Mouse (Mus musculus) hematopoietic stem cell, adult 5-6 weeks (primary cell): ENCODE results near the gene Fibp. TPM values are rescaled to one million over a fixed set of nuclear protein-coding genes. Genes with fewer than 3 reads are reported as not detected.
"Not testable (repeated sequence)": the region's sequence is repeated elsewhere in the genome, so short reads cannot be mapped to it uniquely, and the experiment has no call there.

Experiments
- ATAC-seq, 2 experiments: fragments of 125-278 bp in 1 of 2; replicated peaks in 1 of 2; 2 replicates each; pipeline ENCODE4 v1.8.0; 2016 to 2017; ENCODE audit warnings: inconsistent platforms in 2 of 2, mild to moderate bottlenecking in 2 of 2, moderate number of reproducible peaks in 2 of 2, low read depth in 1 of 2, moderate TSS enrichment in 1 of 2; ENCODE audit not compliant: low FRiP score in 2 of 2, poor library complexity in 2 of 2, severe bottlenecking in 2 of 2, insufficient read depth in 1 of 2, low TSS enrichment in 1 of 2
- total RNA-seq: library from RNA; stranded (forward); fragments of 172-1452, 232-1000 nt; gene quantifications from 2 replicates; pipeline ENCODE4 v1.2.3, GENCODE M21; 2017

The Fibp gene
- total RNA-seq, 1 experiment from 2014 or later = 159 TPM

DNA sequence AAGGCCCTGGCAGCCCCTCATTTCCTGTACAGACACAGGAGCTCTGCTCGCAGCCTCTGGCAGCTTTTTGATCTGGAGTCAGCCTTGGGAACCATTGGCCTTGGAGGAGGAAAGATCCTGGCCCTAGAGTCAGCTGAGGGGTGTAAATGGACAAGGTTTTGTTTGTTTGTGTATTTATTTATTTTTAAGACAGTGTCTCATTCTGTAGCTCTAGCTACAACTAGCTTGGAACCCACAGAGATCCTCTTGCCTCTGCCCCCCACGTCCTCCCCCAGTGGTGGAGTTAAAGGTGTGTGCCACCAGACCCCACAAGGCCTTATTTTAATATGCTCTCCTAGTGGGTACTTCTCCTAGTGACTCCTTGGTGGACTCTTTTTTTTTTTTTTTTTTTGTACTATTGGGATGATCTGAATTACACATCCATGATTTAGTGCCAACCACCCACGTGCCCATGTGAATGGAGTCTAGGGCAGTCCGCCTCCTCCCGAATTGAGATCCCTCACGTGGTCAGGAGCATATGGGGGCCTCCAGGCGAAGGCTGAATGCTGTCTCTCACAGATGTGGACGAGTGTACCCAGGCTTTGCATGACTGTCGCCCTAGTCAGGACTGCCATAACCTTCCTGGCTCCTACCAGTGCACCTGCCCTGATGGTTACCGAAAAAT, 16.7 kb downstream of the Fibp start:
- no peak for ATAC-seq

DNA sequence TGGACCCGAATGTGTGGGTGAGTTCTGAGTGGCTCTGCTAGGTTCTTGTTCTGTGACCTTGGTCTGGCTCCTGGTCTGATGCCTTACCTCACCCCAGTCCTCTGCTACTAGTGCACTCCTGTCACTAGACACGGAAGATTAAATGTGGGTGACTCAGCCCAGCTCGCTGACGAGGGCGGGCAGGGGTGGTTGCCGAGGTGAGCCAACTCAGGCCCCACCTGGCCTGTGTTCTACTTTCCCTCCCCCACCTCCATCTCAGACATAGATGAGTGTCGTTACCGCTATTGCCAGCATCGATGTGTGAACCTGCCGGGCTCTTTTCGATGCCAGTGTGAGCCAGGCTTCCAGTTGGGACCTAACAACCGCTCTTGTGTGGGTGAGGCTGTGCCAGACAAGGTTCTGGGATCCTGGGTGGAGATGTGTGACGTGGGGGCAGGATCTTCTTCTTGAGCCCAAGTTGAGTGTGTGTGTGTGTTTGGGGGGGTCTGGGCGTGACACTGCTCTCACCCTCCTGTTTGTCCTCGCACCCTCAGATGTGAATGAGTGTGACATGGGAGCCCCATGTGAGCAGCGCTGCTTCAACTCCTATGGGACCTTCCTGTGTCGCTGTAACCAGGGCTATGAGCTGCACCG, 17.4 kb downstream of the Fibp start:
- no peak for ATAC-seq

DNA sequence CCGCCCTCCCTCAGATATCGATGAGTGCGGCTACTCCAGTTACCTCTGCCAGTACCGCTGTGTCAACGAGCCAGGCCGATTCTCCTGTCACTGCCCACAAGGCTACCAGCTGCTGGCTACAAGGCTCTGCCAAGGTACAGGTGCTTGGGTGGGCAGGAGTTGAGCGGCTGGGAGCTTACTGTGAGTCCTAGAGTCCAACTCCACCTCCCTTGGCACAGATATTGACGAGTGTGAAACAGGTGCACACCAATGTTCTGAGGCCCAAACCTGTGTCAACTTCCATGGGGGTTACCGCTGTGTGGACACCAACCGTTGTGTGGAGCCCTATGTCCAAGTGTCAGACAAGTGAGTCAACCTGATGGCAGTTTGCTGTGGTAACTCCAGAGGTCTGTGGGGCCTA, 19.6 kb downstream of the Fibp start:
- ATAC-seq = no peak

DNA sequence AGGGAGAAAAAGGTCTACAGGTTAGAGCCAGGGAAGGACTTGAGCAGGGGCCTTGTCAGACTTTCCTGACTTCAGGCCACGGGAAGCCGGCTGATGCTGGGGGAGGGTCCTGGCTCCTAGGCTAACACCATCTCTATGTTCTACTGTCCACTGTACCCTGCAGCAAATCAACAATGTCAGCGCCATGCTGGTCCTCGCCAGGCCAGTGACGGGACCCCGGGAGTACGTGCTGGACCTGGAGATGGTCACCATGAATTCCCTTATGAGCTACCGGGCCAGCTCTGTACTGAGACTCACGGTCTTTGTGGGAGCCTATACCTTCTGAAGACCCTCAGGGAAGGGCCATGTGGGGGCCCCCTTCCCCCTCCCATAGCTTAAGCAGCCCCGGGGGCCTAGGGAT, 21.0 kb downstream of the Fibp start:
- ATAC-seq = no peak

DNA sequence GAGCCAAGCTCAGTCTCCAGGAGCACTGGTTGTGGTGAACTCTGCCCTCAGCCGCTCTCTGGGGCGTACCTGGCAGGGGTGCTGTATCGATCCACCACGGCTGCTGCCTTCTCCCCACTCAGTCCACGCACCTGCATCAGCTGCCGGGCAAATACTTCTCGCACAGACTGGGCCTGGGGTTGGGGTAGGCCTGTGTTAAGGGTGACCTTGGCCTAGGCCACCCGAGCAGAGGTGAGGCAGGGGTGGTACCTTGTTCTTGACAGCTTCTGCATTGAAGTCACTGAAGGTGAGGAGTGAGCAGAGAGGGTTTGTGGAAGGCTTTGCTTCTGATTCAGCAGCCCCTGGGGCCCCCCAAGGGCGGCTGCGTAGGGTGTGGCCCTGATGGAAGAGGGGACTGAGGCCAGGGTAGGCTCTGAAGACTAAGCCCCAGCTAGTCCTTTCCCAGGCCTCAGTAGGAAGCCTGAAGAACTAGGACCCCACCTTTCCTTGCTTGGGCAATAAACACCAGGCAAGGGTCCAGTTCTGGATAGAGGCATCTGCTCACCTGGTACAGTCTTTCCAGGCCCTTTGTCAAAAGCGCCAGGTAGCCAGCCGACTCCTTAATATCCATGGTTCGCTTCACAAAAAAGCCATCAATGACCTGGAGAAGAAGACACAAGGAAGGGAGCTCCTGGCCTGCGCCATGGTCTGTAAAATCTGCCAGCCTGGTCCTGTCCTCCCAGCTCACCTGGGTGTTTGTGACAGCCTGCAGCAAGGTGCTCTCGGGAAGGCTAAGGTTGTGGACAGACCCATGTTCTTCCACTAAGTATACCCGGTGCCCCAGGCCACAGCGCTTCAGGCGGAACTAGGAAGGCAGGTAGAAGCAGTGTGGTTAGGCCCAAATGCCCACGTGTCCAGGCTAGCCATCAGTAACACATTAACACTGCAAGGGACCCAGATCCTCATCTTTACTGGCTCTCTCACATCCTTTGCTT, 23.3 kb downstream of the Fibp start:
- no peak for ATAC-seq

DNA sequence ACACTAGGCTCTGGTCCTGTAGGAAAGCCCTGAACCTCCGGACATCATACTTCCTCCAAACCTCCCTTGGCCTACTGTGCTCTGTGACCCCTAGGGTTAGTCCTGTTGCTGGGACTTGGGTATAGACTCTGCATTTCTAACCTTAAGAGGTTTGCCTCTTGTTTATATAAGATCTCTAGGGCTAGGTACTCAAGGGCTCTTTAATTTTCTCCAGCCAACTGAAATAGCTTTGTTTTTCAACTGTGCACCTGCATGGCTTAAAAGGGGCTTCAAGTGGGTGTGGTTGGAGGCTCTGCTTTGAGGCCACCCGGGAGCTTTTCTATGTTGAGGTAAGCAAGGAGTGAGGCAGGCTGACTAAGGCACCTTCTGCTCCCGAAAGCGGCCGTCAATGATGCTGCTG, 24.1 kb downstream of the Fibp start:
- no peak for ATAC-seq

DNA sequence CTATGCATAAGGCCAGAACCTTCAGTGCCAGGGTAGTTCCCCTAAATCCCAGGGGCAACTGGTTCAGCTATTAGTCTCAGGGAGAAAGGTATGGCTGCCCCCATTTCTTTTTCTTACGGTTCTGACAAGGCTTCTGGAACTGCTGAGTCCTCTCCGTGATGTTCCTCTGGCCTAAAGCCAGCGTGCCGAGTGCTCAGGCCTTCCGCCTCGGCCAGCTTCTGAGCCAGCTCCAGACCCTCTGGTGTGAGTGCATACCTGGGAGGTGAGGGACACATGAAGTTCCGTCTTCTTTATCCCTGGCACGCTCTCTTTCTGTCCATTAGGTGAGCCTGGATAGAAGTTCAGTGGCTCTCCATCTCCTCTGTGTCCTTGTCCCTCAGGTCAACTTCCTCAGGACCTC, 25.0 kb downstream of the Fibp start:
- no peak for ATAC-seq

DNA sequence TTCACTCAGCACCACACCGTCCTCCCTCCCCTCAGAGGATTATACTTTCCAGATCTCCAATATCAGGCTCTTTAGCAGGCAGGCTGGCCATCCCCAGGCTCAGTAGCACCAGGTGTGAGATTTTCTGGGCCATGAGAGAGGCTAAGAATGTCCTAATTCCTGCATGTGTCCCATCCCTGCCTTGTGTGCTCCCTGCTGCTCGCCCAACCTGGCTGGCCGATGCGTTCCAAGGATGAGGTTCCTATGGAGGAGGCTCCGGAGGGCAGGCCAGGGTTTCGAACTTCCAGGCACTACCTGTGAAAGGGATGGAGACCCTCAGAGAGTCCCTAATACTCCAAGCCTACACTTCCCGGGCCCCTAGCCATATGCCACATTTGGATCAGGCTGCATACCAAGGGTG, 25.4 kb downstream of the Fibp start:
- ATAC-seq = no peak

DNA sequence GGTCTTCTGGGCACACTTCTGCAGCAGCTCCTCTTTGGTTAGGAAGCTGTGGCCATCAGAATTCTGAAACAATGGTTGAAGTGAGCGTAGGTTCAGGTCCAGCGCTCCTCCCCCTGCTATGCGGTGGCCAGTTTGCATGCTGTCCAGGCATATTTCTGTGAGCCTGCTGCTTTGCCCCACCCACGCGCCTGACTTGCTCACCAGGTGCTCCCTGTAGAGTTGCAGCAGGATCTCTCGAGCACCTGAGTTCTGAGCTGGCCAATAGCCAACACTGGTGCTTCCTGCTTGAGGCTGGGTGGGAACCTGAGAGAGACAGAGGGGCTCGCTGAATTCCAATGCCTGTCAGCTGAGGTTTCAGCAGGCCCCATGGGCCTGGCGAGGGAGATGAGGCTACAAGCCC, 25.9 kb downstream of the Fibp start:
- no peak for ATAC-seq

DNA sequence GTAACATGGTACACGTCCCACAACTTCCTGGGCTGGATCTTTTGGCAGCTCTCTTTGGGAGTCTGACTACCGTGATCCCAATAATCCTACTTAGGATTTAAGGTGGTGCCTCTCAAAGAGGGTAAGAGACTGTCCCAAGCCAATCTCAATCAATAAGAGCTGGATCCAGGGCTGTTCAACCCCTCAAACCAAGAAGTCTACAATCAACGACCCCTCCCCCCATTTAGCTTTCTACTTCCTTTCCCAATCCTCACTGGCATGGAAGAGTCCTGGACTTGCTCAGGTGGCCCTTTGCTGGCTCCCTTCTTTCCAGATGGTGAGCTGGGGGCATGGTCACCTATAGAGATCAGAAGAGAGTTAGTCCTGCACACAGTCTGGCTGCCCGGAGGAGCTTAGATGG, 26.4 kb downstream of the Fibp start:
- ATAC-seq = no peak

DNA sequence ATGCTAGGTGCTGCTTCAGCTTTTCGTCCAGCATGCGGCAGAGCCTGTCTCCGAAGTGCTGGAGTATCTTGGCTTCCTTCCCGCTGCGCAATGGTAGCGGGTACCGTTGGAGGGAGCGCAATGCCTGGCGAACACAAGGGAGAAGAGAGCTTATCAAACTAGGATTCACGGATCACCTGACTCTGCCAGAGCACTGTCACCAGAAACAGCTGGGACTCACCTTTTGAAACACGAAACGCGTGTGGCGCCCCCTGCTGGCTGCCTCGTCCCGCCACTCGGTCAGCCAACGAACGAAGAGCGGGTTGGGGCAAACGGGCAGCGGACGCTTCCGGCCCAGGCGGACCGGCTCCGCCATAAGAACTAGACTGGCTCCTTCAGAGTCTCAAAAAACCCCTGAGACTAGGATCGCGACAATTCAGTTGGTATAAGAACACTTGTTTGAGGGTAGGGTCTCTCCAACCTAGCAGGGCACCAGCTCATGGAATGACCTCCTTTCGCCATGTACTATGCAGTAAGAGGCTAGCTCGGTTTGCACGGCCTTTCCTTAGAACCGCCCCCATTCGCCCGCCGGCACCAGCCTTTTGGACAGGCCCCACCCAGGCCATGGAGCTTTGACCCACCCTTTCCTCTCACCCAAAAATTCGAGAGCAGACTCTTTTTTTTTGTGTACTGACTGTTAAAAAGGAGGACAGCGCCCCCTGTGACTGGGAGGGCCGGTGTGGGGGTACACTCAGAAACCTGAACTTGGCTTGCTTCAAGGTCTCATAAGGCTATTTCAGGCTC, 27.5 kb downstream of the Fibp start, which contains the start of gene Mus81:
TSS of gene Mus81 (minus strand) at position 635 of the 783 bp plus-strand sequence.
- ATAC-seq = peak; percentile 37 to 54

DNA sequence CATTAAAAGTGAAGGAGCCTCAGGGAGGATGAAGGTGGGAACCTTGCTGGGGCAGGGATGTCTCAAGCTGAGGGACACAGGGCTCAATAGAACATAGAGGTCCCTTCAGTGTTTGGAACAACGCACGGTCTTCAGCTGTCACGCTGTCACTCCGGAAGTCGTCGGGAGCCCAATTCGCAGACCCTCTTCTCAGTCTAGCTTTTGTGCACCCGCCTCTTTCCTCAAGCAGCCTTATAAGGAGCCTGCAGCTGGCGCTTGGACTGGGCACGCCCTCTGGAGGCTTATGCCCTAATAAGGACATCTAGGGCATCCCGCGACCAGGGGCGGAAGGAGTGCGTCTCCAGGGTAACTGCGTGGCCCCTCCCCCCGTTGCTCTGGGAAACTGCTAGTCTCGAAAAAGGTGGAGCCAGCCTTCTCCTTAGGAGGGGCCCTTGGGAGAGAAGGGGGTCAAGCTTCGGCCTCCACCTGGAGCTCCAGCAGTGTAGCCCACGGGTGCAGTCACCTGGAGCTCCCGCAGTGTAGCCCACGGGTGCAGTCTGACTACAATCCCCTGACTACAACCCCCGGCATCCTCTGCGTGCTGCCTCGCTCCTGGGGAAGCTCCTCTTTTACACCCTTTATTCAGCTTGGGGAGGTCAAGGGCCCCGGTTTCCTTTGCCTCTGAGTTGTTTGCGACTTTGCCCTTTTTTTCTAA, 28.6 kb downstream of the Fibp start:
- peak; percentile 61 to 70 for ATAC-seq

DNA sequence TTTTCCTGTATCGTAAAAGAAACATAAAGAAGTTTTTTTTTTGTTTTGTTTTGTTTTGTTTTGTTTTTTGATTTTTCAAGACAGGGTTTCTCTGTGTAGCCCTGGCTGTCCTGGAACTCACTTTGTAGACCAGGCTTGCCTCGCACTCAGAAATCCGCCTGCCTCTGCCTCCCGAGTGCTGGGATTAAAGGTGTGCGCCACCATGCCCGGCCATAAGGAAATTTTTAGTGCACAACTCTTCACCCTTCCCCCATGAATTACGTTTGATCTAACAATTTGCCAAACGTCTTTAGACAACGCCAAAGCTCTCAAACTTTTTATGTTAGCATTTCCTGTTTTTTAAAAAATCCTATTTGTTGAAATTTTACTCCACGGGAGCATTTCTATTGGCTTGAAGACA, 29.3 kb downstream of the Fibp start:
- ATAC-seq = not testable (repeated sequence)

DNA sequence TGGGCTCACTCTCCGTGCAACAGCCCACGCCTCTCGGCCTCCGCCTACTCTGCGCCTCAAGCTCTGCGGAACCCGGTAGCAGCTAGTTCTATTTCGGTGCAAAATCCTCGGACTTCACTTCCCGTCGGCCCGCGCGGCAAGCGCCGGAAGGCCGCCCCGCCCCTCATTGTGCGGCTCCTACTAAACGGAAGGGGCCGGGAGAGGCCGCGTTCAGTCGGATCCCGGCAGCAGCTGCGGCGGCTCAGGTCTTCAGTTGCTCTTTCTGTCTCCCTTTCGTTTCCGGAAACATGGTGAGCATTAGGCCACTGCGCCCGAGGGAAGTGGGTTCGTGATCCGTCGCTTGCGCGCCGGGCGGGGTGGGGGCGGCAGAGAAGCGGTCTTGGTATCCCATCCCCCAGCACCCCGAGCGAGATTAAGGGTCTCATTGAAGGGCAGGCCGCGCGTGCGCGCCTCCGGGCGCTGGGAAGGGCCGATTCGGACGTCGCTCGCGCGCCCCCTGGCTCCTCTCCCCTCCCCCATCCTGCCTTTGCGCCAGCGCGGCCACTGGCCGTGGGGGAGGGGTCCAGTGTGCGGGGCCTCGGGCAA, 30.0 kb downstream of the Fibp start, which contains the start of gene Cfl1:
TSS of gene Cfl1 (plus strand) at position 143 of the 585 bp plus-strand sequence.
- peak; percentile 40 to 44 for ATAC-seq

DNA sequence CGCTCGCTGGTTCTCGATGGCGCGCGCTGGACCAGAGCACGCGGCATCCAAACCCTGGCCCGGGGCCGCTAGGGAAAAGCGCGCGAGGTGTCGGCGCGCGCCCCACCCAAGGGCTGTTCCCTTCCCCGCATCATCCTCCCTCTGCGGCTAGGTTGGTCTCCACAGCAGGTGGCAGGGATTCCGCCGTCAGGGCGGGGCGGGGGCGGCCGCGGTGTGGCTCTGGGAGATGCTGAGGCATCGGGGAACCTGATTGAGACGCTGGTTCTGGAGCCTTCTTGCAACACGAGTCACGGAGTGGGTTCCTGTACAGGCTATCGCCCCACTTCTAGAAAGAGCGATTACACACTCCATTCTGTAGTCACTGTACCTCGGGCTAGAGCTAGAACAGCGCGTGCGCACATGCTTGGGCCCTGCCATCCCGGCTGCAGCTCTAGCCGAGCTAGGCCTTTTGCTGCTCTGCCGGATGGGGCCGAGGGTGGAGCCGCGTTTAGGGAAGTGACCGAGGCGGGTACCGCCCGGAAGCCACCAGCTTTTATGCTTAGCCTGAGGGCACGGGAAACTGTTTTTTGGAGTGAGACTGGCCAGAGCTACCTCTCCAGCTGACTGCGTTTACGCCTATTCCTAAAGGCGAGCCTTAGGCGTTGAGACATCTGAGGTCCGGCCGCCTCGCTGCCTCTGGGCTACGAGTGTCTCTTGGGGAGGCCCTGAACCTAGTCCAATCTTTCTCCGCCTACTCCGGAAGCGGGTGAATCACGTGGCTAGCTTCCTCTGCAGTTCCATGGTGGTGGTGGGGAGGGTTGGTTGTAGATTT, 30.7 kb downstream of the Fibp start:
- ATAC-seq = peak; percentile 35 to 43

DNA sequence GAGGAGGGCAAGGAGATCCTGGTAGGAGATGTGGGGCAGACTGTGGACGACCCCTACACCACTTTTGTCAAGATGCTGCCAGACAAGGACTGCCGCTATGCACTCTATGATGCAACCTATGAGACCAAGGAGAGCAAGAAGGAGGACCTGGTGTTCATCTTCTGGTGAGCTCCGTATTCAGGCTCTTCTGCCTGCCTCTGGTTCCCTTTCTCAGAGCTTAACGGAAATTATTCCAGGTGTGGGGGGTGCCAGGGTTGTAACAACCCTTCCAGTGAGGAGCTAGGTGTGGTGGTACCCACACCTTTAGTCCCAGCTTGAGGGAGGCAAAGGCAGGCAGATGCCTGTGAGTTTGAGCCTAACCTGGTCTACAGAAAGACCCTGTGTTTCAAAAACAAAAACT, 32.2 kb downstream of the Fibp start:
- no peak for ATAC-seq
